ENCODE assay signal across 10 mouse cellular contexts in the genomic region with DNA sequence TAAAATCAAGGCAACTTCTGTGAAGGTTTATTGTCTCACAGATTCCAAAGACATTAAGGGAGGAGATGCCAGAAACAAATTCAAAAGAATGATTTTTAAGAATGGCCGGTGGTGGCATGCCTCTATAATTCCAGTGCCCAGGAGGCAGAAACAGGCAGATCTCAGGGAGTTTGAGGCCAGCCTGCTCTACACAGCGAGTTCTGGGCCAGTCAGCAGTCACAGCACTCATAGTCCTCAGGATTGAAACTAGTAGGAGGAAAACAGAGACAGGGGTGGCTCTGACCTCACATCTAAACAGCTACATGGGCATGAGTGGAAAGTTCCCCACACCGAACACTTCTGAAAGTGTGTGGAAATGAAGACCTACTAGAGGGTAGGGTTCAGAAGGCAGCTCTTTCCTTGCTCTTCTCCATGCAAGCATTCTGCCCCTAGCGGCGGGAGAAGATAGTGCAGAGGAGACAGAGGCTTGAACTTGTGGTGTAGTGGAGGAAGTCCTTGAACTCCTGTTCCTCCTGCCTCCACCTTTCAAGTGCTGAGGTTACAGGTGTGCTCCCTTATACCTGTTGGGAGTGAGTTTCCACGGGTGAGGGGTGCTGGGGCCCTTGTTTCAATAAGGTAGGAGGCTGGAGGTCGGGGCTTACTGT. TPM values are rescaled to one million over a fixed set of nuclear protein-coding genes. Genes with fewer than 3 reads are reported as not detected.
DNase-seq lines count a peak whose midpoint lies in the region; ATAC-seq lines count a peak whose summit lies in the region.
"Had no signal": no experiment of that assay in that cellular context is flagged by ENCODE, and none has a peak within 500 bp of the region (broad histone marks: within the 10 kb centered on the region; RNA-seq: fewer than 3 reads in every experiment).

No protein-coding gene starts in this region.

- H3K27me3 ChIP-seq in hindbrain, embryonic 11.5 days (ENCODE audit: control insufficient read depth, insufficient read depth, low read length): no peaks in the 10 kb centered on the region
- no peaks in the 10 kb centered on the region for H3K27me3 ChIP-seq in hindbrain, embryonic 12.5 days
- H3K27me3 ChIP-seq: embryonic facial prominence, embryonic 15.5 days had no signal

- no peak overlapping the region for H3K4me2 ChIP-seq in hindbrain, embryonic 11.5 days (replicated peaks; ENCODE audit: low read depth, low read length)
- H3K4me2 ChIP-seq in hindbrain, embryonic 12.5 days (replicated peaks): no peak overlapping the region
- H3K4me2 ChIP-seq: embryonic facial prominence, embryonic 15.5 days had no signal

- no peaks in the 10 kb centered on the region for H3K9me3 ChIP-seq in hindbrain, embryonic 11.5 days (ENCODE audit: control insufficient read depth, low read length)
- H3K9me3 ChIP-seq in hindbrain, embryonic 12.5 days (replicated peaks): no peaks in the 10 kb centered on the region
- H3K9me3 ChIP-seq: embryonic facial prominence, embryonic 15.5 days had no signal

- H3K4me3 ChIP-seq in hindbrain, embryonic 11.5 days (ENCODE audit: low read depth, low read length): no peak overlapping the region
- H3K4me3 ChIP-seq in hindbrain, embryonic 12.5 days: no peak overlapping the region
- H3K4me3 ChIP-seq: embryonic facial prominence, embryonic 15.5 days had no signal

- DNase-seq in hindbrain, embryonic 11.5 days (ENCODE audit: low spot score): peak; percentile 48
- DNase-seq in CD4-positive, CD25-positive, alpha-beta regulatory T cell, adult 2 months (ENCODE audit: low read depth, low spot score): peak; percentile 80
- peak; percentile 49 to 52 for DNase-seq in kidney, postnatal 4 days
- peak; percentile 27 for DNase-seq in testis, postnatal 14 days (ENCODE audit: low spot score)
- no peak for DNase-seq in right cerebral cortex, postnatal 36 days (ENCODE audit: low spot score in 2 of 2)
- DNase-seq in right cerebral cortex, postnatal 14 days: no peak

- WGBS in hindbrain, embryonic 11.5 days: 57% methylated on average over 7 of the region's 7 CpGs
- 53% methylated on average over 7 of the region's 7 CpGs for WGBS in hindbrain, embryonic 12.5 days

- H3K36me3 ChIP-seq in hindbrain, embryonic 11.5 days (ENCODE audit: control insufficient read depth, insufficient read depth, low read length): no peaks in the 10 kb centered on the region
- H3K36me3 ChIP-seq in hindbrain, embryonic 12.5 days: no peaks in the 10 kb centered on the region
- H3K36me3 ChIP-seq: embryonic facial prominence, embryonic 15.5 days had no signal

- H3K27ac ChIP-seq in hindbrain, embryonic 11.5 days (ENCODE audit: low read depth, low read length): no peak overlapping the region
- H3K27ac ChIP-seq in hindbrain, embryonic 12.5 days: no peak overlapping the region
- H3K27ac ChIP-seq: embryonic facial prominence, embryonic 15.5 days had no signal

- no peaks in the 10 kb centered on the region for H3K4me1 ChIP-seq in hindbrain, embryonic 11.5 days (replicated peaks; ENCODE audit: control insufficient read depth, insufficient read depth, low read length)
- no peaks in the 10 kb centered on the region for H3K4me1 ChIP-seq in hindbrain, embryonic 12.5 days
- H3K4me1 ChIP-seq: embryonic facial prominence, embryonic 15.5 days had no signal

- H3K9ac ChIP-seq in hindbrain, embryonic 11.5 days (ENCODE audit: low read depth, low read length): no peak overlapping the region
- no peak overlapping the region for H3K9ac ChIP-seq in hindbrain, embryonic 12.5 days
- H3K9ac ChIP-seq: embryonic facial prominence, embryonic 15.5 days had no signal

- no peak for ATAC-seq in hindbrain, embryonic 11.5 days (ENCODE audit: low FRiP score)
- no peak for ATAC-seq in hindbrain, embryonic 12.5 days (ENCODE audit: low FRiP score)
- peak; percentile 71 for ATAC-seq in activated CD4-positive, CD25-positive, alpha-beta regulatory T cell, adult 4 months

RNA-seq across cellular contexts. Expression of gene S100a7a, which starts 14.2 kb away (rescaled TPM):
- not detected in 2 replicates for polyA plus RNA-seq in hindbrain, embryonic 11.5 days (2014; fragmentation: Nextera tagmentation; extraction: Ambion mirVana)
- not detected in 2 replicates for polyA plus RNA-seq in hindbrain, embryonic 12.5 days (2016; fragmentation: Nextera tagmentation; extraction: Ambion mirVana)
- polyA plus RNA-seq in activated CD4-positive, CD25-positive, alpha-beta regulatory T cell, adult 4 months (2017; shearing (Covaris generic)): not detected

RNA-seq across cellular contexts. Expression of gene S100a6, which starts 27.0 kb away (rescaled TPM):
- polyA plus RNA-seq in hindbrain, embryonic 11.5 days (2014; fragmentation: Nextera tagmentation; extraction: Ambion mirVana): 23.5 and 25.9 TPM in 2 replicates
- 28.5 and 30.3 TPM in 2 replicates for polyA plus RNA-seq in hindbrain, embryonic 12.5 days (2016; fragmentation: Nextera tagmentation; extraction: Ambion mirVana)
- 100 to 1,000 TPM; 548 to 785 TPM for polyA plus RNA-seq in activated CD4-positive, CD25-positive, alpha-beta regulatory T cell, adult 4 months (2017; shearing (Covaris generic))

RNA-seq across cellular contexts. Expression of gene S100a8, which starts 29.1 kb away (rescaled TPM):
- polyA plus RNA-seq in hindbrain, embryonic 11.5 days (2014; fragmentation: Nextera tagmentation; extraction: Ambion mirVana): 2.8 and 4.2 TPM in 2 replicates
- 8.2 and 19.4 TPM in 2 replicates for polyA plus RNA-seq in hindbrain, embryonic 12.5 days (2016; fragmentation: Nextera tagmentation; extraction: Ambion mirVana)
- polyA plus RNA-seq in activated CD4-positive, CD25-positive, alpha-beta regulatory T cell, adult 4 months (2017; shearing (Covaris generic)): 1 to 10 TPM in 1 of 2 experiments, not detected in 1; 1.8 TPM

RNA-seq across cellular contexts. Expression of gene S100a5, which starts 31.3 kb away (rescaled TPM):
- not detected in 2 replicates for polyA plus RNA-seq in hindbrain, embryonic 11.5 days (2014; fragmentation: Nextera tagmentation; extraction: Ambion mirVana)
- polyA plus RNA-seq in hindbrain, embryonic 12.5 days (2016; fragmentation: Nextera tagmentation; extraction: Ambion mirVana): not detected in 2 replicates
- not detected for polyA plus RNA-seq in activated CD4-positive, CD25-positive, alpha-beta regulatory T cell, adult 4 months (2017; shearing (Covaris generic))
- polyA plus RNA-seq: lung, embryonic 16.5 days had no signal

RNA-seq across cellular contexts. Expression of gene S100a4, which starts 36.1 kb away (rescaled TPM):
- 0.91 and 1.4 TPM in 2 replicates for polyA plus RNA-seq in hindbrain, embryonic 11.5 days (2014; fragmentation: Nextera tagmentation; extraction: Ambion mirVana)
- 1.2 and 1.3 TPM in 2 replicates for polyA plus RNA-seq in hindbrain, embryonic 12.5 days (2016; fragmentation: Nextera tagmentation; extraction: Ambion mirVana)
- 100 to 1,000 TPM; 152 to 248 TPM for polyA plus RNA-seq in activated CD4-positive, CD25-positive, alpha-beta regulatory T cell, adult 4 months (2017; shearing (Covaris generic))

Comparison
In these comparisons a context has a peak if more than half of its experiments do, and no peak if none do; other contexts are left out.
1. DNase-seq: peak in hindbrain, embryonic 11.5 days (single experiment), CD4-positive, CD25-positive, alpha-beta regulatory T cell, adult 2 months (single experiment), kidney, postnatal 4 days (2 of 2) and testis, postnatal 14 days (single experiment); none in right cerebral cortex, postnatal 36 days (0 of 2) and right cerebral cortex, postnatal 14 days (single experiment).
2. RNA of gene S100a6, which starts 27.0 kb away (polyA plus RNA-seq): 548 to 785 TPM in activated CD4-positive, CD25-positive, alpha-beta regulatory T cell, adult 4 months; 28.5 to 30.3 TPM in hindbrain, embryonic 12.5 days and 23.5 to 25.9 TPM in hindbrain, embryonic 11.5 days; every median in the first group is over 10 times any median in the second.